Comparison of ENCODE assay signal across 27 mouse cellular contexts in the genomic region with DNA sequence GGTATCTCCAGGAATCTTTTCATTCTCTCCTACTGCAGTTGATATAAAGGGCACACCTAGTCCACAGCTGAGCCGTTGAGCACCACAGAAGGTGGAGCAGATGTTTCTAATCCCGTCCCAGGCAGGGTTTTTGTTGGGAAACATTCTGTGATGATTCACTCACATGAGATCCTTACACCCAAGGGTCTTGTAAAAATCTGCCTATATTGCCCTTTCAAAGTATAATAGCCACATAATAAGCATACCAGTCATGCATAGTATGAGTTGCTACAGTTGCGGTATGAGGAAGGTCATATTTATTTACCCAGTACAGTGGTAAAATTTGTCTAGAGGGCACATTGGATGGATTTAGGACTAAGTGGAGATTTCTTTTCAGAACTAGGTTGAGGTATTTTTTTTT.
"Had no signal": no experiment of that assay in that cellular context is flagged by ENCODE, and none has a peak within 500 bp of the region (broad histone marks: within the 10 kb centered on the region; RNA-seq: fewer than 3 reads in every experiment).

No protein-coding gene starts in this region.

- H3K36me3 ChIP-seq: embryonic facial prominence, embryonic 10.5 days; embryonic facial prominence, embryonic 12.5 days; embryonic facial prominence, embryonic 13.5 days; embryonic facial prominence, embryonic 15.5 days; forebrain, embryonic 10.5 days; forebrain, embryonic 12.5 days; forebrain, embryonic 15.5 days had no signal

- H3K9ac ChIP-seq: embryonic facial prominence, embryonic 12.5 days; embryonic facial prominence, embryonic 13.5 days; embryonic facial prominence, embryonic 15.5 days; forebrain, embryonic 12.5 days; forebrain, embryonic 13.5 days; forebrain, embryonic 15.5 days; forebrain, postnatal 0 days had no signal

- DNase-seq: cerebellum, adult 9-10 months; cerebellum, adult 9-11 months; cerebellum, postnatal 10 days; cerebellum, postnatal 14 days; cerebellum, postnatal 25 days; cerebellum, postnatal 36 days; embryo, embryonic 11 days; forebrain, postnatal 0 days; gastrocnemius, adult 2 months; gastrocnemius, postnatal 10 days; gastrocnemius, postnatal 14 days; gastrocnemius, postnatal 25 days; gastrocnemius, postnatal 36 days; heart, adult 11 months; heart, adult 18-20 months; heart, adult 2 months had no signal

- H3K27ac ChIP-seq: embryonic facial prominence, embryonic 10.5 days; embryonic facial prominence, embryonic 12.5 days; embryonic facial prominence, embryonic 13.5 days; embryonic facial prominence, embryonic 15.5 days; forebrain, embryonic 10.5 days; forebrain, embryonic 12.5 days; forebrain, embryonic 13.5 days; forebrain, embryonic 15.5 days; gastrocnemius, adult 2 months; heart, adult 2 months had no signal

- H3K4me3 ChIP-seq: embryonic facial prominence, embryonic 10.5 days; embryonic facial prominence, embryonic 12.5 days; embryonic facial prominence, embryonic 13.5 days; embryonic facial prominence, embryonic 15.5 days; erythroblast, embryonic 14.5 days; forebrain, embryonic 10.5 days; forebrain, embryonic 12.5 days; forebrain, embryonic 13.5 days; forebrain, embryonic 15.5 days; gastrocnemius, adult 2 months; heart, adult 2 months had no signal

- H3K9me3 ChIP-seq: embryonic facial prominence, embryonic 13.5 days; embryonic facial prominence, embryonic 15.5 days; forebrain, embryonic 12.5 days; forebrain, embryonic 13.5 days; forebrain, embryonic 15.5 days had no signal

- H3K27me3 ChIP-seq: embryonic facial prominence, embryonic 12.5 days; embryonic facial prominence, embryonic 13.5 days; embryonic facial prominence, embryonic 15.5 days; forebrain, embryonic 12.5 days; forebrain, embryonic 13.5 days; forebrain, embryonic 15.5 days had no signal

- ATAC-seq: forebrain, embryonic 13.5 days; forebrain, embryonic 14.5 days; forebrain, embryonic 15.5 days; forebrain, embryonic 16.5 days; forebrain, postnatal 0 days had no signal

- H3K4me1 ChIP-seq: embryonic facial prominence, embryonic 12.5 days; embryonic facial prominence, embryonic 15.5 days; forebrain, embryonic 10.5 days; forebrain, embryonic 12.5 days; forebrain, embryonic 13.5 days; forebrain, embryonic 15.5 days had no signal

- H3K4me2 ChIP-seq: embryonic facial prominence, embryonic 12.5 days; embryonic facial prominence, embryonic 13.5 days; embryonic facial prominence, embryonic 15.5 days; forebrain, embryonic 12.5 days; forebrain, embryonic 13.5 days; forebrain, embryonic 15.5 days had no signal
